Mouse (Mus musculus) embryonic facial prominence, embryonic 15.5 days (tissue): ENCODE data around the gene Cd36. TPM values are rescaled to one million over a fixed set of nuclear protein-coding genes. Genes with fewer than 3 reads are reported as not detected.

ENCODE experiments used
- ATAC-seq: fragments of 200-750 bp; cut with Nextera tagmentation; 2 replicates; pipeline ENCODE4 v1.8.0; 2017; ENCODE audit warnings: low read depth, moderate TSS enrichment; ENCODE audit not compliant: insufficient number of reproducible peaks, low FRiP score, low TSS enrichment
- H3K27ac ChIP-seq: fragments of 300-500 bp; sonication (generic); replicated peaks from 2 replicates; pipeline ENCODE4 v1.5.1; 2015; ENCODE audit warnings: mild to moderate bottlenecking, inconsistent platforms
- H3K27me3 ChIP-seq: fragments of 300-500 bp; sonication (generic); 2 replicates; pipeline ENCODE4 v1.6.1; 2015; ENCODE audit warnings: inconsistent platforms
- H3K36me3 ChIP-seq: fragments of 300-500 bp; sonication (generic); 2 replicates; pipeline ENCODE4 v1.6.1; 2015; ENCODE audit warnings: mild to moderate bottlenecking, inconsistent platforms
- H3K4me1 ChIP-seq: fragments of 300-500 bp; sonication (generic); 2 replicates; pipeline ENCODE4 v1.6.1; 2015; ENCODE audit warnings: inconsistent platforms
- H3K4me2 ChIP-seq: fragments of 300-500 bp; sonication (generic); replicated peaks from 2 replicates; pipeline ENCODE4 v1.6.1; 2015; ENCODE audit warnings: mild to moderate bottlenecking, inconsistent platforms
- H3K4me3 ChIP-seq: fragments of 300-500 bp; sonication (generic); replicated peaks from 2 replicates; pipeline ENCODE4 v1.5.1; 2015; ENCODE audit warnings: mild to moderate bottlenecking, inconsistent platforms
- H3K9ac ChIP-seq: fragments of 300-500 bp; sonication (generic); 2 replicates; pipeline ENCODE4 v1.6.1; 2015; ENCODE audit warnings: inconsistent platforms
- H3K9me3 ChIP-seq: fragments of 300-500 bp; sonication (generic); replicated peaks from 2 replicates; pipeline ENCODE4 v1.6.1; 2016; ENCODE audit warnings: inconsistent platforms
- WGBS: fragments of 180-500 bp; shearing (Covaris S2); methylation state at CpG from one replicate; pipeline ENCODE4 v1.1.7; 2015; 5-methylcytosine and 5-hydroxymethylcytosine counted together
- polyA plus RNA-seq: library from polyadenylated mRNA; unstranded; fragments of >200 nt; fragmentation: Nextera tagmentation; extraction: Ambion mirVana; gene quantifications from 2 replicates; pipeline ENCODE4 v1.2.1, GENCODE M21; 2015

Gene Cd36
- polyA plus RNA-seq, 1 experiment from 2014 or later, result 25.7 TPM

GRCm38 (mm10) chr5:17836408-17836807 is 52.2 kb downstream of the Cd36 start:
- ATAC-seq, result no peak
- Histone ChIP-seq H3K9ac (no peak overlapping the region), H3K27ac (no peak overlapping the region), H3K4me1 (no peaks in the 10 kb centered on the region), H3K9me3 (no peaks in the 10 kb centered on the region), H3K4me2 (no peak overlapping the region), H3K36me3 (no peaks in the 10 kb centered on the region), H3K27me3 (no peaks in the 10 kb centered on the region), H3K4me3 (no peak overlapping the region)
- WGBS, result 82% methylated on average over 4 of the region's 4 CpGs

DNA sequence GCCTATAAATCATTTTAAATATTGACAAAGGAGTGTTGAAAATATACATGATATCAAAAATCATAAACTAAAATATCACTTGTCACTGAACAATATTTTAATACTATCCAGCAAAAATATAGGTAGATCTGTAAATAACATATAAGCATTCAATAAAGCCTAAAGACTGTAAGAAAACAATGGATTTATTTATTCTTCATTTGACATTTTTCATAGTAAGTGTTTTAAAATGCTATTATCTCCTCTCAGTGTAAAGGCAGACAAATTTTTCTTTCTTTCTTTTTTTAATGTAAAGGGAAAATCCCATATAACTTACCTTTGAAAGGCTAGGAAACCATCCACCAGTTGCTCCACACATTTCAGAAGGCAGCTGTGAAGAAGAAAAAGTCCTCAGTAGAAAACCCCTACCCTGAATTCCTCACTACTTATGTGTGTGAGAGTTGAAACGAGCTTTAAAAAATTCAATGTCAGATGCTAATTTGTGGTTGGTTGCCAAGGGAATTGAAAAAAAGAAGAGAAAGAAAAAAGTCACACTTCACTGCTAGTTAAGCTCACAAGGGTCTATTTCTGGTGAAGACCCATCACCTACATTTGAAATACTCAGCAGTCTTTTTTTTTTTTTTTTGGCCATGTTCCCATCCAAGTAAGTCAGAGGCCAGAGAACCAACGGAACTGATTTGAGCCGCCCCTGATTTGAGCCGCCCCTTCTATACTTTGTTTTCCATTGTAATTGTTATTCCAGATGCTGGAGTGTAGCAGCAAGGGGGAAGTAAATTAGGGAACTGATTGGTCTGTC is 53.1 kb downstream of the Cd36 start:
- H3K9me3 ChIP-seq, result no peaks in the 10 kb centered on the region
- no peaks in the 10 kb centered on the region for H3K4me1 ChIP-seq
- H3K9ac ChIP-seq, result no peak overlapping the region
- H3K4me2 ChIP-seq, result no peak overlapping the region
- no peak for ATAC-seq
- H3K27ac ChIP-seq, result no peak overlapping the region
- no peaks in the 10 kb centered on the region for H3K36me3 ChIP-seq
- no peaks in the 10 kb centered on the region for H3K27me3 ChIP-seq
- 25% methylated on average over 4 of the region's 4 CpGs for WGBS
- H3K4me3 ChIP-seq, result no peak overlapping the region

- Histone ChIP-seq H3K9ac (no peak overlapping the region), H3K36me3 (no peaks in the 10 kb centered on the region), H3K27me3 (no peaks in the 10 kb centered on the region), H3K4me1 (no peaks in the 10 kb centered on the region), H3K27ac (no peak overlapping the region), H3K4me3 (no peak overlapping the region), H3K9me3 (no peaks in the 10 kb centered on the region), H3K4me2 (no peak overlapping the region)
- WGBS, result 93% methylated on average over 1 of the region's 1 CpGs
- ATAC-seq, result no peak
Measured at GRCm38 (mm10) chr5:17833797-17834196, 54.8 kb downstream of the Cd36 start.

GRCm38 (mm10) chr5:17830536-17830935 is 58.1 kb downstream of the Cd36 start:
- Histone ChIP-seq H3K4me3 (no peak overlapping the region), H3K27ac (no peak overlapping the region), H3K27me3 (no peaks in the 10 kb centered on the region), H3K4me1 (no peaks in the 10 kb centered on the region), H3K36me3 (no peaks in the 10 kb centered on the region), H3K9ac (no peak overlapping the region), H3K9me3 (no peaks in the 10 kb centered on the region), H3K4me2 (no peak overlapping the region)
- 52% methylated on average over 2 of the region's 2 CpGs for WGBS
- ATAC-seq, result no peak

- no peak overlapping the region for H3K9ac ChIP-seq
- ATAC-seq, result no peak
- H3K4me1 ChIP-seq, result no peaks in the 10 kb centered on the region
- no peaks in the 10 kb centered on the region for H3K9me3 ChIP-seq
- no peak overlapping the region for H3K27ac ChIP-seq
- no peak overlapping the region for H3K4me2 ChIP-seq
- H3K4me3 ChIP-seq, result no peak overlapping the region
- H3K27me3 ChIP-seq, result no peaks in the 10 kb centered on the region
- no peaks in the 10 kb centered on the region for H3K36me3 ChIP-seq
- WGBS, result 78% methylated on average over 15 of the region's 15 CpGs
Measured at GRCm38 (mm10) chr5:17828713-17829544, 59.7 kb downstream of the Cd36 start.

DNA sequence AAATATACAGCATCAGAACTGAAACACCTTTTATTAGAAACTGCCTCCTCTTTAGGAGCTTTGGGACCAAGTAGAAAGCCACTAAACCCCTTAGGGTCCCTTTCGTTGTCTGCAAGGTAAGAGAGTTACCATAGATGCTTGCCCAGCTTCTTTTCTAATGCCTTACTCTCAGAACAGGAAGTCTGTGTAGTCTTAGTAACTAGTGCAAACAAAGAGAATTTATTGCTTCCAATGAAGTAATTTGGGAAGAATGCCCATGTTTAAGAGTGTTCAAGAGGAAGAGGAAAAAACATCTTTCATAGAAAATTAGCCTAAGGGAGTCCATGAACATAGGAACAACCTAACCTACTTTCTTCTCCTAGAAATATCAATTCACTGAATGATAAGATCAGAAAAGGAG is 67.2 kb downstream of the Cd36 start:
- Histone ChIP-seq H3K27me3 (no peaks in the 10 kb centered on the region), H3K4me1 (no peaks in the 10 kb centered on the region), H3K4me2 (no peak overlapping the region), H3K4me3 (no peak overlapping the region), H3K9ac (no peak overlapping the region), H3K9me3 (no peaks in the 10 kb centered on the region), H3K27ac (no peak overlapping the region), H3K36me3 (no peaks in the 10 kb centered on the region)
- WGBS, result 54% methylated on average over 1 of the region's 1 CpGs
- ATAC-seq, result no peak

GRCm38 (mm10) chr5:17820239-17820999 is 68.2 kb downstream of the Cd36 start:
- H3K4me3 ChIP-seq, result no peak overlapping the region
- no peaks in the 10 kb centered on the region for H3K4me1 ChIP-seq
- H3K27ac ChIP-seq, result no peak overlapping the region
- no peaks in the 10 kb centered on the region for H3K9me3 ChIP-seq
- no peak for ATAC-seq
- no peak overlapping the region for H3K9ac ChIP-seq
- H3K4me2 ChIP-seq, result no peak overlapping the region
- H3K27me3 ChIP-seq, result no peaks in the 10 kb centered on the region
- 83% methylated on average over 2 of the region's 2 CpGs for WGBS
- H3K36me3 ChIP-seq, result no peaks in the 10 kb centered on the region

DNA sequence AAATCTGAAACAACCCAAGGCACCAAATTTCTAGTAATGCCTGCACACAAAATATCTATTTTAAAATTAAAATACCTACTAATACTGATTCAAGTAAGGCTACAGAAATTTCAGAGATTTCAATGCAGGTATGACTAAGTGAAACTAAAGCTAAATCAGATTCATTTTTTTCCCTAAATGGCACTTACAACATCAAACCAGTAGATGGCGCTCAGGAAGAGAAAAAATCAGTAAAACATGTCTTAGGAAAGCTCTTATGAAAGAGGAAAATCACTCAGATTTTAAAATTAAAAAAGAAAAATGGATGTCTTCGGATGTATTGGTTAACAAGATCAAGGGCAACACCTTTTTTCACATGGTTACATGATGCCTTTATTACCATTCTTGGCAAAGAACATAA is 72.4 kb downstream of the Cd36 start:
- Histone ChIP-seq H3K27ac (no peak overlapping the region), H3K9me3 (no peaks in the 10 kb centered on the region), H3K36me3 (no peaks in the 10 kb centered on the region), H3K4me2 (no peak overlapping the region), H3K27me3 (no peaks in the 10 kb centered on the region), H3K4me3 (no peak overlapping the region), H3K4me1 (no peaks in the 10 kb centered on the region), H3K9ac (no peak overlapping the region)
- ATAC-seq, result no peak
- WGBS, result 2% methylated on average over 2 of the region's 2 CpGs

GRCm38 (mm10) chr5:17810336-17810735 is 78.3 kb downstream of the Cd36 start:
- H3K4me3 ChIP-seq, result no peak overlapping the region
- no peaks in the 10 kb centered on the region for H3K9me3 ChIP-seq
- H3K4me2 ChIP-seq, result no peak overlapping the region
- no peaks in the 10 kb centered on the region for H3K36me3 ChIP-seq
- no peaks in the 10 kb centered on the region for H3K4me1 ChIP-seq
- no peak overlapping the region for H3K9ac ChIP-seq
- 58% methylated on average over 1 of the region's 1 CpGs for WGBS
- no peaks in the 10 kb centered on the region for H3K27me3 ChIP-seq
- H3K27ac ChIP-seq, result no peak overlapping the region
- ATAC-seq, result no peak

- Histone ChIP-seq H3K9ac (no peak overlapping the region), H3K27ac (no peak overlapping the region), H3K4me2 (no peak overlapping the region), H3K9me3 (no peaks in the 10 kb centered on the region), H3K27me3 (no peaks in the 10 kb centered on the region), H3K4me3 (no peak overlapping the region), H3K4me1 (no peaks in the 10 kb centered on the region), H3K36me3 (no peaks in the 10 kb centered on the region)
- 87% methylated on average over 3 of the region's 3 CpGs for WGBS
- ATAC-seq, result no peak
Measured at GRCm38 (mm10) chr5:17806774-17807377, 81.7 kb downstream of the Cd36 start.

GRCm38 (mm10) chr5:17776571-17776970 is 112.0 kb downstream of the Cd36 start:
- WGBS, result 87% methylated on average over 6 of the region's 6 CpGs
- no peaks in the 10 kb centered on the region for H3K4me1 ChIP-seq
- no peak overlapping the region for H3K4me2 ChIP-seq
- H3K9ac ChIP-seq, result no peak overlapping the region
- H3K36me3 ChIP-seq, result no peaks in the 10 kb centered on the region
- no peaks in the 10 kb centered on the region for H3K27me3 ChIP-seq
- H3K4me3 ChIP-seq, result no peak overlapping the region
- H3K9me3 ChIP-seq, result no peaks in the 10 kb centered on the region
- no peak for ATAC-seq
- H3K27ac ChIP-seq, result no peak overlapping the region
